Mouse (Mus musculus) erythroblast, adult 5-6 weeks (primary cell): ENCODE data around the gene Sae1. TPM values are rescaled to one million over a fixed set of nuclear protein-coding genes. Genes with fewer than 3 reads are reported as not detected.

Experiments
- ATAC-seq: replicated peaks from 2 replicates; pipeline ENCODE4 v1.8.0; 2016; ENCODE audit warnings: moderate number of reproducible peaks, mild to moderate bottlenecking, moderate TSS enrichment, inconsistent platforms; ENCODE audit not compliant: poor library complexity, low FRiP score, severe bottlenecking
- total RNA-seq, 2 experiments: library from RNA; stranded (forward) in 1 of 2; stranded (reverse) in 1 of 2; fragments of 150-400 nt in 1 of 2; fragments of 200-764, 138-1000 nt in 1 of 2; gene quantifications; 2 replicates each; pipeline versions ENCODE4 v1.2.3 to v1.2.4; 2015 to 2017; ENCODE audit warnings: low replicate concordance in 2 of 2

Gene Sae1
- total RNA-seq (2015; ENCODE audit: low replicate concordance) (19.4 and 29.5 TPM in 2 replicates), total RNA-seq (2017; ENCODE audit: low replicate concordance) (61.9 and 62.0 TPM in 2 replicates)

DNA sequence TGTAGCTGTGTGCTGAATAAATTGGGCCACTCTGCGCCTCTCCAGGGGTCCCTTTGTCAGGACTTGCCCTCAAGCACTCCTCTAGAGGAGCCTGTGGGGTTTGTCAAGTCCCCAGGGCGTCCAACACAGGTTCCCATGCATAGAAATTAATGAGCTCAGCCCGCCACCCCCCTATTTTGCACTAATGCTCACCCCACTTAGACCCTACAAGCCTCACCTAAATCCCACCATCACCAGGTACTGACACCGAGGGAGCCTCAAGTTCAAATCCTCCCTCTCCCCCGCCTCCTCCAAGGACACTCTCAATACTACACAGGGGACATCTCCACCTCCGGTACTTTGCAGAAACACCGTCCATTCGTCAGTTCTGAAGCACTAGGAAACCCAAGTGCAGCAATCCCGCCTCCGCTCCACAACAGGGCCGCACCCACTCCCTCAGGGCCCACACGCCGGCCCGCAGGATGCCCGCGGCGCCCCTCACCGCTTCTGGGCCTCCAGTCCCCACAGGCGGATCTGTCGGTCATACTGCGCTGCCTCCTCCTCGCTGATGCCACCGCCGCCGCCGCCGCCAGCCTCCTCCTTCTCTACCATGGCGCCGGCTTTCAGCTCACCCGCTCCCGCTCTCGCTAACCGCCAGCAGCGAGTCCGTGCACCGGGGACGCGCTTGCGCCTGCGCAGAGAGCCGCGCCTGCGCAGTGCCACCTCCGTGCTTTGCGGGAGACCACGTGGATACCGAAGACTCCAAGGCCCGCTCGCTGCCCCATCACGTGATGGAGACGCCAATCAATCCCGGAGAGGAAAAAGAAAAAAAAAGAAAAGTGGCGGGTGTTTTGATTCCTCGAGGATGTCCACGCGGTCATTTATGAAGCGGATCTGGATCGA lies at the start of gene Sae1:
Gene Sae1 (minus strand): TSS at position 647 of the 882 bp plus-strand sequence.
- ATAC-seq, result peak; percentile 99

DNA sequence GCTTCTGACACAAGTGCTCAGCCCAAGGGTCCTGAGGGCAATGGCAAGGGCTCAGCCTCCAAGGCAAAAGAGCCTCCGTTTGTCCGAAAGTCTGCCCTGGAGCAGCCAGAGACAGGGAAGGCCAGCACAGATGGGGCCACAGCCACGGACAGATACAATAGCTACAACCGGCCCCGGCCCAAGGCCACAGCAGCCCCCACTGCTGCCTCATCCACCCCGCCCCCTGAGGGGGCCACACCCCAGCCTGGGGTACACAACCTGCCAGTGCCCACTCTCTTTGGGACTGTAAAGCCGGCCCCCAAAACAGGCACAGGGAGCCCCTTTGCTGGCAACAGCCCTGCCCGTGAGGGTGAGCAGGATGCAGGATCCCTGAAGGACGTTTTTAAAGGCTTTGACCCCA lies 47.5 kb upstream of the Sae1 start:
- no peak for ATAC-seq

DNA sequence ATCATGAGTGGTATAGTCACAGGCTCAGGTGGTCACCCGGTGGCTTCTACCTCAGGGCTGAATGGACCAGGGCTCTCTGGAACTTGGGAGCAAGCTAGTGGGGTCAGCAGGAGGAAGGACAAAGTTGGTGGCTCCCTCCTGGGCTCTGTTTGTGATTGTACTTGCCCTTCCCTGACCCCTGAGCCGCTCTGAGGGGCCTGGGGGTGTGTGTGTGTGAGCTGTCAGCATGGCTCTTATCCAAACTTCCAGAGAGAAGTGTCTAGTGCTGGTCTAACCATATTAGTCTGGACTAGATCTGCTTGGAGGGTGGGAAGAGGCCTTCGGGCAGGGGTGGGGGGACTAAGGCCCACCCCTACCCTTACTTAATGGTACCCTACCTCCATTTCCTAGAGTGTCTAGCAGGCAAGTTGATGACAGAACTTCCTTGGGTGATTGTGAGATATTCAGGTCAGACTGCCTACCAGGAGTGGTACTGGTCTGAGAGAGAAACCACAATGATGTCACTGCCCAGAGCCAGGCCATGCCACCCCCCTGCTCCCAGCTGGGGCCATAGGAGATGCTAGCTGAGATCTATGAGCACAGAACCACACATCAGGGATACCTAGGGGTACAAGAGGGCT lies 45.9 kb upstream of the Sae1 start:
- ATAC-seq, result no peak

DNA sequence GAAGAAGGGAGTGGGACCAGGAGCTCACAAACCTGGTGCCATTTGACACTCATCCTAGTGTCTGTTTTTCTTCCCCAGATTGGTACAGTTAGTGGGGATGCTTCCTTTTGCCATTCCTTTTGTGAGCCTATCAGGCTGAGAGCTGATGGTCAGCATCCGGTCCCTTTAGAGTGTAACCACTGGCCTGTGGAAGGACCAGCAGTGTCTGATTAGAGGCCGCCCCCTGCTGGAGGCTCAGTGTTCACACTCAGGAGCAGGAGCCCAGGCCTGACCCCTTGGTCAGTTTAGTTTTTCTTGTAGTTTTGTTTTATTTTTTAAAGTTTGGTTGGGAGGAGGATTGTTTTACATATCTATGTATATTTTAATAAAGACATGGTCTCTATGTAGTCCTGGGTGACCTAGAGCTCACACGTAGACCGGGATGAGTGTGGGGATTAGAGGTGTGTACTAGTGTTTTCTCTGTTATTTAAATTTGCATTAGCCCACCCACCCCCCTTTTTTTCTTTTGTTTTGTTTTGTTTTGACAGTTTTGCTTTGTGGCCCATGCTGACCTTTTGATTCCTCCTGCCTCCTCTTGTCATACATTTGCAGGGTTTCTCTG lies 38.6 kb upstream of the Sae1 start:
- peak; percentile 92 for ATAC-seq

DNA sequence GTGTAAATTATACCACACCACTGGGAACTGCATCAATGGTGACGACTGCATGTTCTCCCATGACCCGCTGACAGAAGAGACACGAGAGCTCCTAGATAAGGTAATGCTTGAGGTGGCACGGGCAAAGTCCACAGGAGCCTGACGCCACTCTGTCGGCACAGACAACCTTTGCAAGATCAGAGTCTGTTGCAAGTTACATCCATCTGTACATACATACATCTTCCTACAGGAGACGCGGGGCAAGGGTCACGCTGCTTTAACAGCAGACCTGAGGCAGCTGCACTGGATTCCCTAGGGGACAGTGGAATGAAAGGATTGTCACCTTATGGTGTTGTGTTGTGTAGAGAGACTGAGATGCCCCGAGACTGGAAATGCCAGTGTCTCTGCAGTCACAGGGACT lies 38.1 kb upstream of the Sae1 start:
- ATAC-seq, result peak; percentile 47

DNA sequence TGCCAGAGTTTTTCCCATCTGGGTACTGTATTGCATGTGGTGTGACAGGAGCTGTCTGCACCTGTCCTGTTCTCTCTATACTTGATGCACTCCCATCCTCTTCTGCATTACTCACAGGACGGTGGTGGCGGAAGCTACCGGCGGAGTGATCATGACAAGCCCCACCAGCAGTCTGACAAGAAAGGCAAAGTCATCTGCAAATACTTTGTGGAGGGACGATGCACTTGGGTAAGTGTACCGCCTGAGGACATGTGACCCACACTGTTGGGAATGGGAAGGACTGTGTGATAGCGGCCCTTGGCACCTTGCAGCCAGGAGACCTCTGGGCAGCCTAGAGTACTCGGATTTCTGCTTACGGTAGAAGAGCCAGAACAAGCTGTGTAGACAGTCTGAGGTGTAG lies 36.1 kb upstream of the Sae1 start:
- no peak for ATAC-seq

DNA sequence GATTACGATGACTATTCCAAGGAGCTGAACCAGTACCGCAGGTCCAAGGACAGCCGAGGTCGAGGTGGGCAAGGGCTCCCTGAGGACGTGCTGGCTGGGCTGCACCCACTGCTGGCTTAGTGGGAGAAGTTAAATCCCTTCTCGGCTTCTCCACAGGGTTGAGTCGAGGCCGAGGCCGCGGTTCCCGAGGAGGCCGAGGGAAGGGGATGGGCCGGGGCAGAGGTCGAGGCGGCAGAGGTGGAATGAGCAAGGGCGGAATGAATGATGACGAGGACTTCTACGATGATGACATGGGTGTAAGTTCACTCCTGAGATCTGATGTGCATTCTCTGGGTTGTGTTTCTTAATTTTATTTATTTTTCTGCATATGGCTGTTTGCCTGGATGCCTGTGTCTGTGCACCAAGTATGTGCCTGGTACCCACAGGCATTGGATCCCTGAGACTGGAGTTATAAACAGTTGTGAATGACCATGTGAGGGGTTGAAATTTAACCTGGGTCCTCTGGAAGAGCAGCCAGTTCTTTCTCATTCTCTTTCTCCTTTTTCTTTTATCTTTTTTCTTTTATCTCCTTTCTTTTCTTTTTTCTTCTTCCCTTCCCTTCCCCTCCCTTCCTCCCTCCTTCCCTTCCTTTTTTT lies 34.7 kb upstream of the Sae1 start:
- no peak for ATAC-seq

DNA sequence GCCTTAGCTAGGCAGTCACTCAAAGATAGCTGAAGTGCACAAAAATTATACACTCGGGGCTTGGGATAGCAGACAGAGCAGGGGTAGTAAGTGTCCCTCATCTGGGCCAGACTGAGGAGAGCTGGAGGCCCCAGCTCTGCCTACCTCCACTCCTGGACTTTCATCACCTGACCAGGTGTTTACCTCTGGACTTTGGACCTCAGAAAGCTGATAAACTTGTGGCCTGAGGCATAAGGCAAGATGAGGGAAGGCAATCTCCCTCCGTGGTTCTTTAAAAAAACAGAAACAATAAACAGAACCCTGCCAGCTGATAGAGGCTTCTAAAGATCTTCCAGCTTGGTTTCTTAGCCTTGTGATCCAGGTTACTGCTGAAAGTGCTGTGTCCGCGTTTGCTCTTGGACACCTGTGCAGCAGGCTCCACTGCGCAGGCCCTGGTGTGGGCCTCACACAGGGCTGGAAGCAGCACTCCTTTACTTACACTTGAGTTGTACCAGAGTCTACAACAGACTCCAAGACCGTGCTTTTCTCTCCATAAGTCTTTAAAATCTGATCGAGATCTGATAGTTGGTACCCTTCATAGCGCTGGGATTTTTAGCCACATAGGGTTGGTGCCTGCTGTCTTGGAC lies 33.0 kb upstream of the Sae1 start:
- ATAC-seq, result no peak

DNA sequence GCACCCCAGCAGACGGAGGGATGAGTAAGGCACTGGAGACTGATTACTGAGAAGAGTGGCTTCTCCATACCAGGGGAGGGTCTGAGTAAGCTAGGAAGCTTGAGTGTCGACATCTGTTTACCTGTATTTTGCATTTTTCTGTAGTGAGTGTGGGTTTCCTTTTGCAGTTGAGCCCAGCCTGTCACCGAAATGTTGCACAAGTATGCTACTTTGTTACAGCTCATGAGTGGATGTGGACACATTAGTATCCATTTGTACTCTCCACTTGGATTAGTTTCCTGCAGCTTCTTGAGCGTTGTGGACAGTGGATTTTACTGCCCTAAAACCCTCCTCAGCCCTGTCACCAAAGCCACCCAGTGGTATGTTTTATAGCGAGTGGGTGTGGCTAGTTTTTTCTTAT lies 31.1 kb upstream of the Sae1 start:
- ATAC-seq, result no peak

DNA sequence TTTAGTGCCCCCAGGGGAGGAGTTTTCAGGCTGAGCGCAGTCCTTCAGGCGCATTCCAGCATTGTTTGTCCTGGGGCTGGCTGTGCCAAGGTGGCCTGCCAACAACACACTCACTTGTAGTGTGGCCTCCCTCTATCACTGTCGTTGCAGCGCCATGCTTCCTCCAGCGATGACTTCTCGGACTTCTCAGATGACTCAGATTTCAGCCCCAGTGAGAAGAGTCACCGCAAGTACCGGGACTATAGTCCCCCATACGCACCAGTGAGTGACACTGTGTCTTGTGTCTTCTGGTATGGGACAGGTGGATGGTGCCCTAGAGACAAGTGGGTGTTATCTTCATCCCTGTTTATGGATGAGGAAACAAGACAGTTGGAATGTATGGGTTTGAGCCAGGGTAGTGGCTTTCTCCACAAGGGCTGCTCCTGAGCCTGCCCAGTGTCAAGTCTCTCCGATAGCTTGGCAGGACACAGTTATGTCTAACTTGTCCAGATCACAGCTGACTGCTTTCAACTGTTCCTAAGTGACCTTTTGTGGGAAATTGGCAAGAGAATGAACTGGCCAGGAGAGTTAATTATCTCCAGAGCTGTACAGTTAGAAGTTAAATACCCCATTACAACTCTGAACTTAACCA lies 29.6 kb upstream of the Sae1 start:
- no peak for ATAC-seq

DNA sequence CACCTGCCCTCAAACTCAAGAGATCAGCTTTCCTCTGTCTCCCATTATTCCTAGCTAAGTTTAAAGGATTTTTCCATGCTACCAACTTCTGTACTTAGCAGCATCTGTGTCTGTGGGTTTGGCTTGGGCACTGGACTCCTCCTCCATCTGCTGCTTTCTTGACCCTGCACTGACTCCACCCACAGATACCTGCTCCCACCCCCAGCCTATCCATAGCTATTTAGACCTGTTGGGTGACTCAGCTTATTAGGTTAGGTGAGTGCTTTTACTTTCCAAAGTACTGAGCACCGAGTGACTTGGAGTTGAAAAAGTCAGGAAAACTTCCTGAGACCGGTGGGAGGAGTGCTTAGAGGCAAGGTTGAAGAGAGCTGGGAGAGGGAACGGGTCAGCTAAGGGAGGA lies 27.8 kb upstream of the Sae1 start:
- no peak for ATAC-seq

DNA sequence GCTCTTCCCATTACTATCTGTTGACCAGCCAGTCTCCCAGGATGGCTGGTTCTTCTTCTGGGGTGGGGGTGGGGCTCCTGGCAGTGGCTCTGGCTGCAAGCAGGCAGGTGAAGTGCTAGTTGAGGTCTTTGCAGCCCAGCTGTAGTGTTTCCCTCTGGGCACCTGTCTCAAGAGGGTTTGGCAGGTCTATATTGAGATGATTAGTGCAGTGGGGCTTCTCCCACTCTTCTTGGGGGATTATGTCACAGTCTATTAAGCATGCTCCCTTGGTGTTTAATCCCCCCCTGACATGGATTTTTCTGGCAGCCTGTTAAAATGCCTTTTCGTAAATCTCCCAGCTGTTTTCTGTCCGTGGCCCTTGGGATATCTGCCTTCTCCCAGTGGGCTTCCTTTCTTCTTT lies 25.3 kb upstream of the Sae1 start:
- no peak for ATAC-seq

DNA sequence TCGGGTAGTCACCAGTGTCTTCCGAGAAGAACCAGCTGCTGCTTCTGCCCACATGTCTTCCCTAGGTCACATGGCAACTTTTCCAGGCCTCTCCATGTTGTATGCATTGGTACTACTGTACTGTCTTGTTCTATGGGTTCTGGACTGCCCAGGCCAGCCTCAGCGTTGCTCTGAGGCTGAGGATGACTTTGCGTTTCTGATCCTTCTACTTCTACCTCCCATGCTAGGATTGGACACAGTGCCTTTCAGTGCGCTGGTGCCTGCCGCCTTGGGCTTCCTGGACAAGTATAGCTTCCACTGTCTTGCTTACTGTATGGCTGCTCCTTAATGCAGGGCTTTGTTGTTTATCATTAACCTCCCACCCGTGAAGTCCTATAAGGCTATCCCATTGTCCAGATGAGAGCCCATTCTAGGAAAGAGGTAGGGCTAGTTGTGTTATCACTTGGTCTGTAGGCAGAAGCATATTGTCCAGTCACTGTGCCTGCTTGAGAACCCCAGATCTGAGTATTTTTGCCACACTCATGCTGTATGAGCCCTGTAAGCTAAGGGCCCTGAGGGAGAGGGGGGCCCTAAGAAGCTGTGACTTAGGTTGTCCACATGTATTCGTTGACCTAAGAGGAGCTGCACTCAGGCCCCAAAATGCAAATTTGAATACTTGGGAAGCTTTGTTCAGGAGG lies 24.8 kb upstream of the Sae1 start:
- ATAC-seq, result peak; percentile 88

DNA sequence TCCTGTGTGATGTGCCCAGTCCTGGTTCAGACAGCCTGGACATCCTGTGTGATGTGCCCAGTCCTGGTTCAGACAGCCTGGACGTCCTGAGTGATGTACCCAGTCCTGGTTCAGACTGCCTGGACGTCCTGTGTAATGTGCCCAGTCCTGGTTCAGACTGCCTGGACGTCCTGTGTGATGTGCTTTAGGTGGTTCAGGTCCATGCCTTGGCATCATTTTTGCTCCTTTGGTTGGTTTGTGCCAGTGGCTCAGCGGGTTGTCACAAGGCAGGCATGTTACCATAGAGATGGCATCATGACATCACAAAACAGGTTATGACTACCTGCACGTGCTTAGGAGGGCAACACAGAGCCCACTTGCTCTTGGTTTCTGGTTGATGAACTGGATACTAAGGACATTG lies 23.5 kb upstream of the Sae1 start:
- ATAC-seq, result no peak

DNA sequence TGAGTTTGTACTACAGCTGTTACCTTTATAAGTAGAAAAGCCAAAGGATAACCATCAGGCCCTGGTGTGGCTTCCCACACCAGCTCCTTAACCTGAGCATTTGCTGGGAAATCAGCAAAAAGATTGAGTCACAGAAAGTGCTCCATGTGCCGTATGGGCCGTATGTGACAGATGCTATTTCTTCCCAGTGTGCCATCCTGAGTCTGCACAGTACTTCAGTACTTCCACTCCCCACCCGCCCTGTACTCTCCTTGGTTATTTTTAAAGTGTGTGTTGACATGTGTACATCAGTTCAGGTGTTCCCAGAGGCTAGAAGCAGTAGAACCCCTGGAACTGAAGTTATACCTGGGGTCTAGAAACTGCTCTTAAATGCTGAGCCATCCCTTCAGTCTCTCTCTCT lies 19.4 kb upstream of the Sae1 start:
- ATAC-seq, result no peak

DNA sequence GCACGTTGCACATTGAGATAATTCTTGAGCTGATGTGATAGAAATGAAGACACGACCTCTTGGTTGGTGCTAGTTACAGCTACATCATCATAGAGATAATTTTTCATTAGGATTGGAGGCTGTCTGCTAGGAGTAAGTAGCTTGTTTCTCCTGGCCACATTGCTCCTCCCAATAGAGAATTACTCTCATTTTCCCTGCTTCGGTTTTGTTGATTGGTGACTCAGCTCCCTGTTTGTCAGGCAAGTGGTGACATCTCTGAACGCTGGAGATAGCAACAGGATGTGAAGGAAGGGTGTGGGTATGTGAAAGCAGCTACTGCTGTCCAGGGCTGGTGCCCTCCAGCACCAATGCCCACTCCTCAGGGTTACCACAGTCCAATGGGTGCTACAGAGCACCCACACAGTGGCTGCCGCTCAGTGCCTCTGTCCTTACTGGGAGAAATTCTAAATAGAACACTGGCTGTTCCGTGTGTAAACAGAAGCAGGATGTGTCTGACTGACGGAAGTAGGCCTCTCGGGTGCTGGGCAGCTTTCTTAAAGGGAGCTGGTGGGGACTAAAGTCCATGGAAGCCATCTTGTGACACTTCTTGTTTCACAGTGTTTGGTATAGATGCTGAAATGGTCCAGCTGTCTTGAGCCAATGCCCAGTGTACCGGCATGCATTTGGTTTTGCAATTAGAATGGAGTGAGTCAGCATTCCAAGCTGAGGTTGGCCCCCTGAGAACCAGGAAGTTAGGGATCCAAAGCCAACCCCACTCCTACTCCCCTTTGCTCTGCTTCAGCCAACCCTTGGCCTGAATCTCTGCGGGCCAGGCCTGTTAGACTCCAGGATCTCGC lies 18.1 kb upstream of the Sae1 start:
- ATAC-seq, result peak; percentile 65

DNA sequence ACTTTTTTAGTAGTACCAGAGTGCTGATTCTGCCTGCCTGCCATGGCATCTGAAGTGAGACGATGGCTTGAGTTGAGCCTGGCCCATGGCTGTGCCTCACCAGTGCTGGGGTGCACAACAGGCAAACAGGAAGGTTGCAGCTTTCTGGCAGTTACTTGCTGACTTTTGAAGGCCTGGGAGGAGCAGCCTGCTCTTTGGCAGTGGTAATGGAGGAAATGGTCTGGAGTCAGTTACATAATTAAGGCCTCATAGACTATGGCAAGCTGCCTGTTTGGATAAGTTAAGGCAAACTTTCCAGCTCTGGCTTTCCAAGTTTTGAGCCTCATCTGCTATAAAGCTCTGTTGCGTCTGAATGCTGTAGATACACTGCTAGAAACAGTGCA lies 17.5 kb upstream of the Sae1 start:
- ATAC-seq, result no peak
